Mouse (Mus musculus) telencephalon, adult 2 months (tissue): ENCODE results near the gene Stmn3.

Experiments
- DNase-seq: peaks from one replicate; pipeline ENCODE4 v3.0.0-alpha.2; 2011; ENCODE audit warnings: low read depth, low spot score

Stmn3 gene

GRCm38 (mm10) chr2:181286629-181287337 lies 27.5 kb downstream of the Stmn3 start:
- DNase-seq, result no peak

- no peak for DNase-seq
Observed at GRCm38 (mm10) chr2:181279968-181280367, 34.3 kb downstream of the Stmn3 start.

- DNase-seq, result no peak
Observed at GRCm38 (mm10) chr2:181277866-181278265, 36.4 kb downstream of the Stmn3 start.

GRCm38 (mm10) chr2:181276766-181277165 lies 37.5 kb downstream of the Stmn3 start:
- no peak for DNase-seq

GRCm38 (mm10) chr2:181274639-181275038 lies 39.7 kb downstream of the Stmn3 start:
- no peak for DNase-seq

- no peak for DNase-seq
Observed at GRCm38 (mm10) chr2:181273829-181274228, 40.5 kb downstream of the Stmn3 start.

- no peak for DNase-seq
Observed at GRCm38 (mm10) chr2:181272092-181272491, 42.2 kb downstream of the Stmn3 start.

GRCm38 (mm10) chr2:181266839-181267238 lies 47.5 kb downstream of the Stmn3 start:
- no peak for DNase-seq
